Mouse (Mus musculus): Measurements from ENCODE around the gene Qrfp.

Gene Qrfp

GRCm38 (mm10) chr2:31810444-31810843, at the start of gene Qrfp:
Gene Qrfp (minus strand): TSS chr2:31810580.
- DNase-seq (ENCODE audit: low spot score in 2 of 2), result no peak

- DNase-seq (ENCODE audit: low spot score in 2 of 2), result no peak
These were observed 48.1 kb upstream of the Qrfp start for GRCm38 (mm10) chr2:31858500-31858899.

- no peak for DNase-seq (ENCODE audit: low spot score in 2 of 2)
These were observed 46.8 kb upstream of the Qrfp start for GRCm38 (mm10) chr2:31857180-31857579.

GRCm38 (mm10) chr2:31855991-31856390, 45.6 kb upstream of the Qrfp start:
- peak in 1 of 2 experiments; percentile 61 for DNase-seq (ENCODE audit: low spot score in 2 of 2)

DNA sequence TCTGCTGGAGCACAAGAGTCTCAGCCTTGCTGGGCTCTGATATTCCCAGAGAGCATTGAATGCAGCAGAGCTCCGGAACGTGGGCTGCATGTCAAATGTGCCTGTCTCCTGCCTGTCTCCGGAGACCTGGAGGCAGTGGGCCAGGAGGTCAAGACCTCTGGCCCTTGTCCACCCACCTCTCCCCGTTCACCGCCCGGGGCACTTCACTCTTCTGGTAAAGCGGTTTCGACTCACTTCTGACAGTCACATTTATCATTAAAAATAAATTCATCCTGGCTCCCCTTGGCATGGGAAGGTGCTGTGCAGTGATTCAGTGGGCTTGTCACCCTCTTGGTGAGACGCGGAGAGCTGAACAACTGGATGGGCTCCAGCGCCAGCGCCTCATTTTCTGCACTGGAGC, 39.8 kb upstream of the Qrfp start:
- no peak for DNase-seq (ENCODE audit: low spot score in 2 of 2)

DNA sequence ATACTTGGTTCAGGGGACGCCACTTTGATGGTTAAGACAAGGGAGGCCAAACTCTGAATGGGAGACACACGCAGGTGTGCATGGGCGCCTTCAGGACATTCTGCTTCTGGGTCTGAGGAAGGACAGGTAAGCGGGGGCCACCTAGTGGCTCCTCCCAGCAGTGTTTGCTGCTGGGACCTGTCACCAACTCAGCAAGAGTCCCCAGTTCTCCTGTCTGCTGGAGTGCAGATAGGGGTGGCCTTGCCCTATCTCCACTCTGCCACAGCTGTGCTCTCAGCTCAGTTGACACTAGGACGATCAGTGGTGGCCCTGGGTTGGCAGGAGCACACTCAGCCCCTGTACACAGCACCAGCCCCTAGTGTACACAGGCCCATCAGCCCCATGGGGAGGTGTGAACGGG, 37.5 kb upstream of the Qrfp start:
- peak; percentile 45 to 73 for DNase-seq (ENCODE audit: low spot score in 2 of 2)

- DNase-seq (ENCODE audit: low spot score in 2 of 2), result no peak
These were observed 36.6 kb upstream of the Qrfp start for GRCm38 (mm10) chr2:31846692-31847660.

DNA sequence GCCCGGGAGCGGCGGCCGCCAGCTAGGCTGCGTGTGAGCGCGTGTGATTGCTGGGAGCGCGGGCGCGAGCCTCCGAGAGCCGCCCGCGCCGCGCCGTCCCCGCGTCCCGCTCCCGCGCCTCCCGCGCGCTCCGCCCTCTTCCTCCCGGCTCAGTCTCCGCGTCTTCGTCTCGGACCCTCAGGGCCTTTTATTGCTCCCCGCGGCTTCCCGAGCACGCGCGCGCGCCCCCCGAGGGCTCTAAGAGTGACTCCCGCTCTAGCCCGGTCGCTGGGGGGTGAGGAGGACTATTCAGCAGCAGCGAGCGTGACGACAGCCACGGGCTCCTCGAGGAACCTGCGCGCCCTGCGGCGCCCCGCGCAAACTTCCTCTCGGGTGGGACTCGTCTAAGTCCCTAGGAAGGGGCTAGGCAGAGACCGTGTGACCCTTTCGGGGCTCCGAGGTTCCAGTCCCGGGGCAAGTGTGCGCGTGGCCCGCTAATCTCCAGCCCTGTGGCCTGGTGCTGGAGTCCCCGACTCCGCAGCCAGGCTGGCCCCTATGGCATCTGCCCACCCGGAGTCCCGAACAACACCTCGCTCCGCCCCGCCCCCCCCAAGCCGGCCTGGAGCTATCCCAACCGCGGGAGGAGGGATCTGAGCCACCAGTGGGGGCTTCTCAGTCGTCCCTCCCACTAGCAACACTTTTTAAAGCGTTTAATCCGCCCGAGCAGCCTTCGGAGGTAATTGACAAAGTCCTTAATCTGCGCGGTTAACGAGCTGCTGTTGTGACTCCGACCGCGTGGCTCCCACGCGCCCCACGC, 35.7 kb upstream of the Qrfp start, which contains the start of gene Fibcd1:
Gene Fibcd1, minus strand, starts transcription at position 110 of the 796 bp plus-strand sequence.
- no peak for DNase-seq (ENCODE audit: low spot score in 2 of 2)

GRCm38 (mm10) chr2:31845512-31845895, 35.1 kb upstream of the Qrfp start:
- no peak for DNase-seq (ENCODE audit: low spot score in 2 of 2)

DNA sequence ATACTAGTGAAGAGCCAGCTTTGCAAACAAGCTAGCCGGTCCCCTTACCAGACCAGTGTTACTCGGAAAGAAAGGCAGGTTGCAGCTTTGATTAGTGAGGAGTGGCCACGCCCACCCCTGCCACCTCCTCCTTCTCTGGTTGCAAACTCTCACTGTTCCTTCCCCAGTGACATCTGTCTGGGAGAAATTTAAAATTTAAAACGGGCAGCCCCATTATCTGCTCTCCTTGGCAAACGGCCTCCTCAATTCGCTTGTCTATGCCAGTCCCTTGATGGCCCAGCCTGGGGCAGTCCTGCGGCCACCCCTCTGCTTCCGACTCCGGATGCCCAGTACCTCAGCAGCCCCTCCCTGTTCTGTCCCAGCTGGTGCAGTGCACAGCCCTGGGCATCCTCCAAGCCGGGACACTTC, 34.4 kb upstream of the Qrfp start:
- DNase-seq (ENCODE audit: low spot score in 2 of 2), result no peak

DNA sequence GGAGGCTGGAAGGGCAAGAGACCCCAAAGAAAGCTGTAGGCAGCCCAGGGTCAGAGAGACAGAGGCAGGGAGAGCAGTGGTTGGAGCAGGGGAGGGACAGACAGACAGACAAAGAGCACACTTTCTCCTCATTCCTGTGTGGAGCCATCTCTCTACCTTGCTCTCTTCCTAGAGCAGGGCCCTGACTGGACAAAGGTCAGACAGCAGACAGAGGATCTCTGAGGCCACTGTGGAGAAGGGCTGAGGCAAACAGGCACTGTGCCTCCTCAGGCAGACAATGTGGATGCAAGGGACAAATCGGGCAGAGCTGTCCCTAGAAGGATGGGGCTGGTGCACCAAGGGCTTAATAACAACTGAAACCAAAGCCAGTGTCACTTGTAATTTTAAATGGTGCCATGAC, 28.5 kb upstream of the Qrfp start:
- DNase-seq (ENCODE audit: low spot score in 2 of 2), result no peak

DNA sequence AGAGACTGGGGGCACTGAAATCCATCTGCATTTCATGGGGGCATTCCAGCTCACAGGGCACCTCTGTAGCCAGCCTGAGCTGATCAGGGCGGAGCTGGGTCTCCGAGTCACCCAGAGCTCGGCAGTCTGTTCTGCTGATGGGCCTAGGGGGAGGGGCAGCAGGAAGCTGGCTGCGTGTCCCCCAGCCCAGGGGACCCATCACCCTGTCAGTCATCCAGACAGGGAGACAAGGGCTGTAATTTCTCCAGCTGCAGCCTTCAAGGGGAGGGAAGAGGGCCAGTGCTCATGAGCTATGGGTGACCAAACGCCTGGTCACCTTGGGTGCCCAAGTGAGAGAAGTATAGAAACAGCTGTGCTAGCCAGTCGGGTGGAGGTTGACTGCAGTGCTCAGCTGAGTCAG, 26.6 kb upstream of the Qrfp start:
- DNase-seq (ENCODE audit: low spot score in 2 of 2), result no peak

DNA sequence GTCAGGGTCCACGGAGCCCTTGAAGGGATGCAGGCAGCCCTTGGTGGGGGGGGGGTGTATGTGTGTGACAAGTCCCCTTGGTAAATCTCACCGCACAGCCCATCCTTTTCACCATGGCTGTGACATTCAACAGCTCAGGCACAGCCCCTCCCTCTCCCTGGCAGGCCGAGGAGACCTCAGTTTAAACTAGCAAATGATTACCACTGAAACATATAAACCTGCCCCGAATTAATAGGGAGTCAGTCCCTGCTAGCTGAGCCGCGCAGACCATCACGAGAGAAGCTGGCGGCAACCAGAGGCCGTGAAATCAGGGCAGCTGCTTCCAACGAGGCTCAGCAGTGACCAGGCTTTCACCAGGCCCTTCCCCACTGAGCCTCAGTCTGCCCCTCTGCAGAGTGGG, 25.7 kb upstream of the Qrfp start:
- no peak for DNase-seq (ENCODE audit: low spot score in 2 of 2)

GRCm38 (mm10) chr2:31828311-31828825, 18.0 kb upstream of the Qrfp start:
- no peak for DNase-seq (ENCODE audit: low spot score in 2 of 2)

GRCm38 (mm10) chr2:31827877-31828276, 17.5 kb upstream of the Qrfp start:
- no peak for DNase-seq (ENCODE audit: low spot score in 2 of 2)

GRCm38 (mm10) chr2:31826094-31827085, 16.0 kb upstream of the Qrfp start:
- DNase-seq (ENCODE audit: low spot score in 2 of 2), result no peak

DNA sequence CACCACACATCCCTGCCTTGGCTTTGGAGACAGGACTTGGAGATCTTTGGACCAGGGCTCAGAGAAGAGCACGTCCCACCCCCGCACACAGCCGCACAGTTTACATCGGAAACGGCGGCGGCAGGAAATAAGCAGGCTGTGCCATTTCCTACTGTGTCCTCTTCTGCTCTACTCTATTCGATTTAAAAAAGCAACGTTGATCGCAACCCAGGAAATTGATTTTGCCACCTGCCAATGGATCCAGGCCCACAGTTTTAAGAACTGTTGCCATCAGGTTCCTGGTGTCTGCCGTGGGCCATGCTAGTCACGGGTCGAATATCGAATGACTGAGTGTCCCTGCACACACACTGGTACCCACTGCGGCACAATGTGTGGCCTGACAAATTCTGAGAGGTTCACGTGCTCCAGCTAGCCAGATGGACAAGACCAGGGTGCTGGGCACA, 15.1 kb upstream of the Qrfp start:
- DNase-seq (ENCODE audit: low spot score in 2 of 2), result no peak

DNA sequence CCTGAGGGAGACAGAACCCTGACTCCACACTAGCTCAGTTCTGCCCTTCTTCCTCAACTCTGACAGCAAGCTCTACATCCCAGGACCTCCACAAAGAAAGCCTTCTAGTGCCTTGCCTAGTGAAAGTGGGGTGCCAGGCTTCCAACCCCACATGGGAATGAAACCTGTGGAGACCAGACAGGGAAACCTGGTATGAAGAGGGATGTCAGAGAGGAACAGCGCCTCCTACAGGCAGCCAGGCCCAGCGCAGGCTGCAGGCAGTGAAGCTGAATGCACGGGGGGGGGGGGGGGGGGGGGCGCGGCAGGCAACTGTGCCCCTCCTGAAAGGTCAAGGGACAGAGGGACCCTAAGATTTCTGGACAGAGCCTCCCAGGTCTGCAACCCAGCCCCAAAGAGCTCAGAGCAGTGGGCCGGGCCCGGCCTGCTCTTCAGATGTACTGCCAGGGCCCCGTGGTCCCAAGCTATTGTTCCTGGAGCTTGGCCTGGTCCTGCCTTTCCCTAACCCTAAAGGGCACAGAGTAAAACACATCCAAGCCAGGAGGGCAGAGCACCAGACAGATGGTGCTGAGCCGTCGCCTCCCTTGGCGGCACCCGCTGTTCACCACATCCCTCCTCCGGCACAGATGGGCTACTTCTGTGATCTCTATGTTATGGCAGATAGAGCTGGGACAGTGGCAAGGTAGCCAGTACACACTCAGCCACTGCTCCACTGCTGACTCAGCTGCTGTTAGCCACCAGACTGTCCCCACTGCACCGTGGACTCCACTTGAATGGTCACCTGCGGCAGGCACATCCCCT, 13.8 kb upstream of the Qrfp start:
- peak; percentile 33 to 78 for DNase-seq (ENCODE audit: low spot score in 2 of 2)

GRCm38 (mm10) chr2:31822524-31823371, 12.4 kb upstream of the Qrfp start:
- DNase-seq (ENCODE audit: low spot score in 2 of 2), result peak; percentile 66 to 82
